Mouse (Mus musculus) kidney, adult 2 months (tissue): ENCODE data around the gene Styxl1. TPM values are rescaled to one million over a fixed set of nuclear protein-coding genes. Genes with fewer than 3 reads are reported as not detected.

Source experiments
- DNase-seq: peaks from one replicate; pipeline ENCODE4 v3.0.0; 2021
- H3K27ac ChIP-seq: fragments of 200-500 bp; 2 replicates; pipeline ENCODE4 v1.5.1; 2012; ENCODE audit warnings: low read depth, low read length, control low read depth, inconsistent platforms; ENCODE audit not compliant: insufficient read depth
- H3K27me3 ChIP-seq: fragments of 200-500 bp; replicated peaks from 2 replicates; pipeline ENCODE4 v1.6.1; 2012; ENCODE audit warnings: mild to moderate bottlenecking, moderate library complexity, low read length, inconsistent platforms; ENCODE audit not compliant: control insufficient read depth, insufficient read depth
- H3K36me3 ChIP-seq: fragments of 200-500 bp; 2 replicates; pipeline ENCODE4 v1.6.1; 2012; ENCODE audit warnings: mild to moderate bottlenecking, moderate library complexity, low read length, inconsistent platforms; ENCODE audit not compliant: control insufficient read depth, insufficient read depth
- H3K4me1 ChIP-seq: fragments of 200-500 bp; 2 replicates; pipeline ENCODE4 v1.6.1; 2011; ENCODE audit warnings: low read length; ENCODE audit not compliant: control insufficient read depth, insufficient read depth
- H3K4me3 ChIP-seq: fragments of 200-500 bp; 2 replicates; pipeline ENCODE4 v1.5.1; 2011; ENCODE audit warnings: mild to moderate bottlenecking, low read depth, low read length, control low read depth; ENCODE audit not compliant: insufficient read depth
- CTCF ChIP-seq: fragments of 200-500 bp; conservative IDR thresholded peaks from 2 replicates; pipeline ENCODE4 v1.5.1; 2011; ENCODE audit warnings: low read depth, mild to moderate bottlenecking, control low read depth, low read length, moderate library complexity, mixed read lengths; ENCODE audit not compliant: insufficient read depth, insufficient read length
- POLR2A ChIP-seq: fragments of 200-500 bp; IDR thresholded peaks from one replicate; pipeline ENCODE4 v1.6.1; 2011; ENCODE audit warnings: low read depth, low read length, control low read depth
- WGBS: fragments of 180-500 bp; shearing (Covaris S2); methylation state at CpG from one replicate; pipeline ENCODE4 v1.1.7; 2018; 5-methylcytosine and 5-hydroxymethylcytosine counted together
- polyA plus RNA-seq: library from polyadenylated mRNA; depleted of rRNA; stranded (reverse); fragments of >200 nt; gene quantifications from 2 replicates; pipeline ENCODE4 v1.2.3, GENCODE M21; 2012

The Styxl1 gene
- polyA plus RNA-seq, 1 experiment, result 0.67 TPM

GRCm38 (mm10) chr5:135806555-135807262 is 28.5 kb upstream of the Styxl1 start, which contains the start of gene Srrm3:
TSS of gene Srrm3 (plus strand) at chr5:135806890.
- DNase-seq, result peak; percentile 89
- no peak within 1 kb of the TSS for H3K4me3 ChIP-seq
- no peaks in the 10 kb centered on the region for H3K27me3 ChIP-seq
- H3K4me1 ChIP-seq, result no peaks in the 10 kb centered on the region
- no peaks in the 10 kb centered on the region for H3K36me3 ChIP-seq
- peak; percentile 99 for TF ChIP-seq CTCF
- TF ChIP-seq POLR2A, result no peak
- H3K27ac ChIP-seq, result no peak within 1 kb of the TSS
- 5% methylated on average over 29 of the region's 29 CpGs for WGBS

GRCm38 (mm10) chr5:135804735-135805134 is 26.6 kb upstream of the Styxl1 start:
- no peaks in the 10 kb centered on the region for H3K4me1 ChIP-seq
- WGBS, result 57% methylated on average over 2 of the region's 2 CpGs
- no peak for DNase-seq
- TF ChIP-seq CTCF (no peak), POLR2A (no peak)
- no peaks in the 10 kb centered on the region for H3K36me3 ChIP-seq
- H3K27me3 ChIP-seq, result no peaks in the 10 kb centered on the region
- no peak overlapping the region for H3K4me3 ChIP-seq
- no peak overlapping the region for H3K27ac ChIP-seq

GRCm38 (mm10) chr5:135803676-135804075 is 25.5 kb upstream of the Styxl1 start:
- H3K27me3 ChIP-seq, result no peaks in the 10 kb centered on the region
- WGBS, result 78% methylated on average over 4 of the region's 4 CpGs

GRCm38 (mm10) chr5:135803135-135803534 is 24.9 kb upstream of the Styxl1 start:
- DNase-seq, result no peak
- TF ChIP-seq CTCF, result no peak
- no peak for TF ChIP-seq POLR2A
- 58% methylated on average over 4 of the region's 4 CpGs for WGBS
- no peaks in the 10 kb centered on the region for H3K36me3 ChIP-seq
- no peak overlapping the region for H3K4me3 ChIP-seq
- H3K4me1 ChIP-seq, result no peaks in the 10 kb centered on the region
- H3K27ac ChIP-seq, result no peak overlapping the region
- no peaks in the 10 kb centered on the region for H3K27me3 ChIP-seq

More at GRCm38 (mm10) chr5:135803676-135804075, 25.5 kb upstream of the Styxl1 start:
- Histone ChIP-seq H3K36me3 (no peaks in the 10 kb centered on the region), H3K4me1 (no peaks in the 10 kb centered on the region), H3K4me3 (no peak overlapping the region), H3K27ac (no peak overlapping the region)
- TF ChIP-seq CTCF (no peak), POLR2A (no peak)
- no peak for DNase-seq

- WGBS, result 85% methylated on average over 8 of the region's 8 CpGs
- no peak overlapping the region for H3K4me3 ChIP-seq
- H3K27me3 ChIP-seq, result no peaks in the 10 kb centered on the region
- no peak overlapping the region for H3K27ac ChIP-seq
- TF ChIP-seq CTCF (no peak), POLR2A (no peak)
- no peaks in the 10 kb centered on the region for H3K36me3 ChIP-seq
- DNase-seq, result no peak
- H3K4me1 ChIP-seq, result no peaks in the 10 kb centered on the region
These were observed 24.5 kb upstream of the Styxl1 start for GRCm38 (mm10) chr5:135802641-135803040.

- no peak for DNase-seq
- H3K4me1 ChIP-seq, result no peaks in the 10 kb centered on the region
- TF ChIP-seq POLR2A (no peak), CTCF (no peak)
- H3K36me3 ChIP-seq, result no peaks in the 10 kb centered on the region
- no peaks in the 10 kb centered on the region for H3K27me3 ChIP-seq
- H3K27ac ChIP-seq, result no peak overlapping the region
- no peak overlapping the region for H3K4me3 ChIP-seq
- WGBS, result 4% methylated on average over 6 of the region's 6 CpGs
These were observed 22.7 kb upstream of the Styxl1 start for GRCm38 (mm10) chr5:135800927-135801326.

- Histone ChIP-seq H3K4me3 (no peak overlapping the region), H3K27me3 (no peaks in the 10 kb centered on the region), H3K4me1 (no peaks in the 10 kb centered on the region), H3K27ac (no peak overlapping the region), H3K36me3 (no peaks in the 10 kb centered on the region)
- no peak for DNase-seq
- 57% methylated on average over 4 of the region's 4 CpGs for WGBS
- TF ChIP-seq POLR2A (no peak), CTCF (peak; percentile 29; the same call in 1 of the 2 replicates)
These were observed 21.6 kb upstream of the Styxl1 start for GRCm38 (mm10) chr5:135799746-135800145.
